Mouse (Mus musculus): ENCODE results near the gene Zfp292. TPM values are rescaled to one million over a fixed set of nuclear protein-coding genes. Genes with fewer than 3 reads are reported as not detected.

The Zfp292 gene
- polyA plus RNA-seq, 1 experiment from 2014 or later: 25.0 TPM

GRCm38 (mm10) chr4:34899322-34899721 lies 16.6 kb upstream of the Zfp292 start:
- no peaks in the 10 kb centered on the region for H3K36me3 ChIP-seq (replicated peaks)
- H3K4me3 ChIP-seq: no peak overlapping the region
- H3K27ac ChIP-seq (replicated peaks): no peak overlapping the region
- no peaks in the 10 kb centered on the region for H3K27me3 ChIP-seq (replicated peaks; ENCODE audit: low read depth, poor library complexity, severe bottlenecking)
- 96% methylated on average over 1 of the region's 1 CpGs for WGBS
- no peaks in the 10 kb centered on the region for H3K9me3 ChIP-seq
- DNase-seq (ENCODE audit: low spot score): no peak
- H3K4me1 ChIP-seq: 0 out of 2 replicates have a peak, but pooled peaks cover 6% of the 10 kb centered on the region

- H3K36me3 ChIP-seq (replicated peaks): no peaks in the 10 kb centered on the region
- 0 out of 2 replicates have a peak, but pooled peaks cover 6% of the 10 kb centered on the region for H3K4me1 ChIP-seq
- H3K9me3 ChIP-seq: no peaks in the 10 kb centered on the region
- no peak overlapping the region for H3K4me3 ChIP-seq
- DNase-seq (ENCODE audit: low spot score): no peak
- no peaks in the 10 kb centered on the region for H3K27me3 ChIP-seq (replicated peaks; ENCODE audit: low read depth, poor library complexity, severe bottlenecking)
- WGBS: 76% methylated on average over 2 of the region's 2 CpGs
- no peak overlapping the region for H3K27ac ChIP-seq (replicated peaks)
Measured at GRCm38 (mm10) chr4:34898497-34898896, 15.7 kb upstream of the Zfp292 start.

GRCm38 (mm10) chr4:34893479-34893878 lies 10.7 kb upstream of the Zfp292 start, which contains the start of gene Cga:
Cga (plus strand) TSS chr4:34893779.
- Histone ChIP-seq H3K36me3 (replicated peaks) (no peaks in the 10 kb centered on the region), H3K4me1 (peaks cover 10% of the 10 kb centered on the region; the same call in 1 of the 2 replicates), H3K4me3 (no peak within 1 kb of the TSS), H3K9me3 (no peaks in the 10 kb centered on the region), H3K27ac (replicated peaks) (no peak within 1 kb of the TSS), H3K27me3 (replicated peaks; ENCODE audit: low read depth, poor library complexity, severe bottlenecking) (peaks cover 36% of the 10 kb centered on the region)
- WGBS: 80% methylated on average over 1 of the region's 1 CpGs
- no peak for DNase-seq (ENCODE audit: low spot score)

GRCm38 (mm10) chr4:34889812-34890185 lies 7.0 kb upstream of the Zfp292 start:
- Histone ChIP-seq H3K4me1 (peaks cover 27% of the 10 kb centered on the region), H3K27ac (replicated peaks) (no peak overlapping the region), H3K4me3 (no peak overlapping the region), H3K36me3 (replicated peaks) (no peaks in the 10 kb centered on the region), H3K9me3 (no peaks in the 10 kb centered on the region), H3K27me3 (replicated peaks; ENCODE audit: low read depth, poor library complexity, severe bottlenecking) (peaks cover 47% of the 10 kb centered on the region)
- no peak for DNase-seq (ENCODE audit: low spot score)
- WGBS: 13% methylated on average over 2 of the region's 2 CpGs

- H3K9me3 ChIP-seq: no peaks in the 10 kb centered on the region
- 5% methylated on average over 15 of the region's 15 CpGs for WGBS
- peak; percentile 19 for DNase-seq (ENCODE audit: low spot score)
Measured at GRCm38 (mm10) chr4:34889101-34889811, 6.5 kb upstream of the Zfp292 start.

GRCm38 (mm10) chr4:34887295-34887694 lies 4.5 kb upstream of the Zfp292 start:
- no peak for DNase-seq (ENCODE audit: low spot score)
- Histone ChIP-seq H3K4me1 (peaks cover 36% of the 10 kb centered on the region), H3K9me3 (no peaks in the 10 kb centered on the region), H3K36me3 (replicated peaks) (no peaks in the 10 kb centered on the region), H3K4me3 (peak overlapping the region; percentile 77), H3K27ac (replicated peaks) (peak overlapping the region; percentile 93), H3K27me3 (replicated peaks; ENCODE audit: low read depth, poor library complexity, severe bottlenecking) (peaks cover 47% of the 10 kb centered on the region)
- 17% methylated on average over 7 of the region's 7 CpGs for WGBS

More at GRCm38 (mm10) chr4:34889101-34889811, 6.5 kb upstream of the Zfp292 start:
- H3K27me3 ChIP-seq (replicated peaks; ENCODE audit: low read depth, poor library complexity, severe bottlenecking): peaks cover 47% of the 10 kb centered on the region
- no peak overlapping the region for H3K4me3 ChIP-seq
- no peaks in the 10 kb centered on the region for H3K36me3 ChIP-seq (replicated peaks)
- peaks cover 27% of the 10 kb centered on the region for H3K4me1 ChIP-seq
- no peak overlapping the region for H3K27ac ChIP-seq (replicated peaks)

- peak overlapping the region; percentile 77 for H3K4me3 ChIP-seq
- peaks cover 42% of the 10 kb centered on the region for H3K27me3 ChIP-seq (replicated peaks; ENCODE audit: low read depth, poor library complexity, severe bottlenecking)
- WGBS: under 1% methylated on average over 48 of the region's 48 CpGs
- no peaks in the 10 kb centered on the region for H3K9me3 ChIP-seq
- no peaks in the 10 kb centered on the region for H3K36me3 ChIP-seq (replicated peaks)
- DNase-seq (ENCODE audit: low spot score): peak; percentile 88
- peaks cover 36% of the 10 kb centered on the region for H3K4me1 ChIP-seq
- H3K27ac ChIP-seq (replicated peaks): peak overlapping the region; percentile 93
Measured at GRCm38 (mm10) chr4:34886490-34887111, 3.8 kb upstream of the Zfp292 start.

- Histone ChIP-seq H3K9me3 (no peaks in the 10 kb centered on the region), H3K27me3 (replicated peaks; ENCODE audit: low read depth, poor library complexity, severe bottlenecking) (peaks cover 34% of the 10 kb centered on the region), H3K36me3 (replicated peaks) (0 out of 2 replicates have a peak, but pooled peaks cover 4% of the 10 kb centered on the region), H3K4me3 (peak overlapping the region; percentile 77), H3K27ac (replicated peaks) (peak overlapping the region; percentile 93; the same call in 1 of the 2 replicates), H3K4me1 (peaks cover 43% of the 10 kb centered on the region)
- WGBS: 51% methylated on average over 9 of the region's 9 CpGs
- DNase-seq (ENCODE audit: low spot score): no peak
Measured at GRCm38 (mm10) chr4:34885631-34886351, 3.0 kb upstream of the Zfp292 start.

- no peak for DNase-seq (ENCODE audit: low spot score)
- Histone ChIP-seq H3K4me3 (peak overlapping the region; percentile 92), H3K4me1 (peaks cover 34% of the 10 kb centered on the region), H3K9me3 (no peaks in the 10 kb centered on the region), H3K27ac (replicated peaks) (peak overlapping the region; percentile 100), H3K27me3 (replicated peaks; ENCODE audit: low read depth, poor library complexity, severe bottlenecking) (peaks cover 11% of the 10 kb centered on the region), H3K36me3 (replicated peaks) (peaks cover 20% of the 10 kb centered on the region)
- WGBS: 46% methylated on average over 16 of the region's 16 CpGs
Measured at GRCm38 (mm10) chr4:34883366-34884029, 738 bp upstream of the Zfp292 start.

- Histone ChIP-seq H3K27ac (replicated peaks) (peak overlapping the region; percentile 100), H3K27me3 (replicated peaks; ENCODE audit: low read depth, poor library complexity, severe bottlenecking) (no peaks in the 10 kb centered on the region), H3K36me3 (replicated peaks) (peaks cover 32% of the 10 kb centered on the region), H3K4me1 (peaks cover 31% of the 10 kb centered on the region), H3K4me3 (peak overlapping the region; percentile 92), H3K9me3 (0 out of 2 replicates have a peak, but pooled peaks cover 6% of the 10 kb centered on the region)
- DNase-seq (ENCODE audit: low spot score): peak; percentile 81
- under 1% methylated on average over 58 of the region's 58 CpGs for WGBS
Measured at GRCm38 (mm10) chr4:34882291-34882769, 430 bp downstream of the Zfp292 start.

GRCm38 (mm10) chr4:34881851-34882250 lies 909 bp downstream of the Zfp292 start:
- DNase-seq (ENCODE audit: low spot score): no peak

More at GRCm38 (mm10) chr4:34881851-34882250, 909 bp downstream of the Zfp292 start:
- H3K9me3 ChIP-seq: peaks cover 6% of the 10 kb centered on the region; the same call in 1 of the 2 replicates
- no peaks in the 10 kb centered on the region for H3K27me3 ChIP-seq (replicated peaks; ENCODE audit: low read depth, poor library complexity, severe bottlenecking)
- H3K4me3 ChIP-seq: peak overlapping the region; percentile 92
- H3K36me3 ChIP-seq (replicated peaks): peaks cover 36% of the 10 kb centered on the region
- WGBS: 19% methylated on average over 4 of the region's 4 CpGs
- peaks cover 29% of the 10 kb centered on the region for H3K4me1 ChIP-seq
- H3K27ac ChIP-seq (replicated peaks): peak overlapping the region; percentile 100

All from embryonic facial prominence, embryonic 10.5 days (tissue).